Mouse (Mus musculus) thymus, postnatal 14 days (tissue): Measurements from ENCODE around the gene Pard3.
A peak's percentile ranks its signal among the peaks of the same experiment; 100 is the strongest.

Source experiments
- DNase-seq: peaks from one replicate; pipeline ENCODE4 v3.0.0; 2021

Pard3 gene

DNA sequence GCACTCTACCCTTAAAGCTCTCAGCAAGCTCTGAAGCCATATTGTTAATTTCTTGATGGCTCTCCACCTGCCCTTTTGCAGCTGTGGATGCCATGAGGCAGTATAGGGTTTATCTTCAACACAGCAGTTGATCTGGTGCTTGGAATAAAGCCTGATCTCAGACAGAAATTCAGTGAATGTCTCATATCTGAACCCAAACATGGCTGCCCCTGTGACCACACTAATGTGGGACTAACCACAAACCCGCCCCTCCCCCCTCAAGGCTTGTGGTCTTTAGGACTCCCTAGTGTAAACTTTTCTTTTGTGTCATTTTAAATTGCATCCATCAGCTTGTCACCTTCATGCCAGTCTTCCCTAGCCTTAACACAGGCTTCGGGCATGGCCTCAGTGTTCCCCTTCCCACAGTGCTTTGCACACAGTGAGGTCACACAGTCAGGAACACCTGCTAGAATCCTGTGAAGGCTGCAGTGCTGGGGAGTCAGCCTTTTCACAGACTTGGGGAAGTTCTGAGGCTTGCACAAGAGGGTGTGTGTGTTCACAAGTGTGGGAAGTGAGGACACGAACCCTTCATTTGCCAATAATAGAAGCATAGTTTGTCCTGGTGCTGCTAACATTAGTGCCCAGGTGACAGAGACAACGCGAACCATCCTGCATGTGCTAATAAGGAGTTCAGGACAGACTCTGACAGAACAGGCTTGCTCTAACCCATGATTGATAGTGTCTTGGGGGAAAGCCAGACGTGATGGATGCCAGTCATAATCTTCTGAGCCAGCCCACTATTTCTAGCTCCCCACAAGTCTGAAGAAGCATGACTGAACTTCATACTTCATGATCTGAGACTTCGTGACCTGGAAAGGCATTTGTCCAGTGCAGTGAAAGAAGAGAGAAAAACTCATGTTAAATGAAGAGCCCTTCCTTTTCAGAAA is 451.4 kb downstream of the Pard3 start:
- DNase-seq = peak; percentile 18

DNA sequence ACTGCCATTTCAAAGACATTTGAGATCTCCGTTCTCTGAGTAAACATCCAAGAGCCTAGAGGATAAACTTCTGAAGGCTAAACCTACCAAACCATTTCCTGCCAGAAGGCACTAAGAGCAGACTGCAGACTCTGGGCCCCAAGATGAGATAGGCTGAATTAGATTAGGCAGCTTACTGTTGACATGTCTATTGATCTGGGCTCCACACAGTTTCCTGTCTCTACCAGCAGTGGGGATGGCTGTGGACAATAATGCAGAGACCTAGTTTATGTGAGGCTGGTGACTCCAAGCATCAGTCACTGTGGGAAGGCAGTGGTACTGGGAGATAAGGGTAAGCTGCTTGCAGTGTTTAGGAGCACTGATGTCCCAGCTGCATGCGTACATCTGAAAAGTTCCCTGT is 452.4 kb downstream of the Pard3 start:
- DNase-seq = peak; percentile 38

DNA sequence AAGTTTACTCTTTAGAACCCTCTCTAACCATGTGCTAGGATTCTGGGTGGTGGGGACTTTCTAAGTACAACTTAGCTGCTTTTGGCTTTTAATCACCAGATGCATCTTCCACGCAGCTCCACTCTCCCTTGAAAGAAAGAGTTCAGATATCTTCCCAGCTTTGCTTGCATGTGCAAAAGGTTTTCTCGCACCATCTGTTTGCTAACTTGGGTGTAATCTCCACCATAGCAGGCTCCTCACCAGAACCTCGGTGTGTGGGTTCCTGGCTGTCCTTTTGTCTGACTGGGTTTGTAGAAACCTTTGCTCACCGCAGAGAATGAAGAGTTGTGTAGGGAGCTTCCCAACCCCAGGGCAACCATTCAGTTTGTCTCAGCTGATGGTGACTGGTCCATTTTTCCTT is 462.0 kb downstream of the Pard3 start:
- DNase-seq = no peak

DNA sequence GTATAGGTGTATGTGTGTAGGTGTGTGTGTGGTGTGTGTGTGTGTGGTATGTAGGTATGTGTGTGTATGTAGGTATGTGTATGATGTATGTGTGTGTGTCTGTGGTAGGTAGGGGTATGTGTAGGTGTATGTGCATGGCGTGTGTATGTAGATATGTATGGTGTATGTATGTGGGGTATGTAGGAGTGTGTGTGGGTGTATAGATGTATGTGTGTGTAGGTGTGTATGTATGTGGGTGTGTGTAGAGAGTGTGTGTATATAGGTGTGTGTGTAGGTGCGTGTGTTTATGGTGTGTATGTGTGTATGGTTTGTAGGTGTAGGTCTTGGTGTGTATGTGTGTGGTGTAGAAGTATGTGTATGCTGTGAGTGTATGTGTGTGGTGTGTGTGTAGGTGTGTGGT is 464.6 kb downstream of the Pard3 start:
- no peak for DNase-seq

DNA sequence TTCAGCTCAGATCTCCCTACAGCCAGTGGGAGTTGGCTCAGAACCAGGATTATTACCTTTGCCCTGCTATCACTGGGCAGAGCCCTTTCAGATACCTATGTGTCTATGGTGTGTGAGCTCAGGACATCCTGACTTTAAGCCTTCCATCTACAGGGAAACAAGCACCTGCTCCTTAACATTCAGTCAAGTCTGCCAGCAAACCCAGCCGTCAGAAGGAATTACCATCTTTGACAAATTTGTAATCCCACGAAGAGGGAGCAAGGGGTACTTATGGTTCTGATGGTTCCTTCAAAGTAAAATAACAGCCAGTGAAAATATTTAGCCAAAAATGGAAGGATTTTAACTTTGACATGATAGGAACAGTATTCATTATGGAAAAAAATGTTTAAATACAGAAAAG is 466.1 kb downstream of the Pard3 start:
- no peak for DNase-seq

- no peak for DNase-seq
Measured at GRCm38 (mm10) chr8:127531866-127532265, 468.2 kb downstream of the Pard3 start.

GRCm38 (mm10) chr8:127534789-127535188 is 471.1 kb downstream of the Pard3 start:
- no peak for DNase-seq

DNA sequence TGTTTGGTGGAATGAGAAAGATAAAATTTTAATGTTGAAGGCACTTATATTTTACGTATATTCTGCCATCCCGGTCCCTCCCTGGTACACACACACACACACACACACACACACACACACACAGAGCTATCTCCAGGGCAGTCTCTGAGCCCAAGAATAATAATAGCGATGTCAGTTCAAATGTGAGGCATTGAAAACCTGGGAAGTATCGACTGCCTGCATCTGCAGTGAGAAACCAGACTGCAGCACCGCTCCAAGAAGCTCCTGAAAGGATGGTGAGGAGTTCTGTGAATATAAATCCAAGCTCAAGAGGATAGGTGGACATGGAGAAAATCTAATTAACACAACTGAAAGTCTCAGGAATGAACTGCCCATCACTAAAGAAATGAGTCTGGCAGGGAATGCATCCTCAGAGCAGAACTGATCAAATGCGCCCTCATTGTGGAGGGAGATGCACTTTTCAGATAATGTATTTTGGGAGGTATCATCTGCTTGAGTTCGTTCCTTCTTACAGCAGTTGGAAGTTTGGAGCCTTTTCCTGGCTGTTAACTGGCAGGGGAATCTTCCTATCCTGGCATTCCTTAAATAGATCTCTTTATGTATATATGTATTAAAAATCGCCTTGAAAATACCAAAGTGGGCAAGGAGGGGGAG is 471.6 kb downstream of the Pard3 start:
- no peak for DNase-seq

GRCm38 (mm10) chr8:127535846-127536220 is 472.1 kb downstream of the Pard3 start:
- no peak for DNase-seq

- no peak for DNase-seq
Measured at GRCm38 (mm10) chr8:127539803-127540202, 476.1 kb downstream of the Pard3 start.

- DNase-seq = no peak
Measured at GRCm38 (mm10) chr8:127540273-127540672, 476.6 kb downstream of the Pard3 start.

DNA sequence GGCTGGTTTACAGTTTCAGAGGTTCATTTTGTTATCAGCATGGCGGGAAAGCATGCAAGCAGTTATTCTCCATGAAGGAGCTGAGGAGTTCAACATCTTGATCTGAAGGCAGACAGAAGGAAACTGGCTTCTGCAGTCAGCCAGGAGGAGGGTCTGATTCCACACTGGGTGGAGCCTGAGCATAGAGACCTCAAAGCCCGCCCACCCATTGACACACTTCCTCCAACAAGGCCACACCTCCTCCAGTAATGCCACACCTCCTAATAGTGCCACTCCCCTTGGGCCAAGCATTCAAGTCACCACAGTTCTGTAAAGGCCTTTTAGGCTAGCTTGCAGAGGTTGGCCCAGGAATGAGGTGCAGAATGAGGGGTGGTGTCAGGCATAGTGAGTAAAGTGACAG is 478.5 kb downstream of the Pard3 start:
- DNase-seq = peak; percentile 5

- no peak for DNase-seq
Measured at GRCm38 (mm10) chr8:127543676-127544075, 480.0 kb downstream of the Pard3 start.

GRCm38 (mm10) chr8:127546161-127546560 is 482.5 kb downstream of the Pard3 start:
- DNase-seq = no peak

GRCm38 (mm10) chr8:127550928-127551327 is 487.2 kb downstream of the Pard3 start:
- DNase-seq = no peak

DNA sequence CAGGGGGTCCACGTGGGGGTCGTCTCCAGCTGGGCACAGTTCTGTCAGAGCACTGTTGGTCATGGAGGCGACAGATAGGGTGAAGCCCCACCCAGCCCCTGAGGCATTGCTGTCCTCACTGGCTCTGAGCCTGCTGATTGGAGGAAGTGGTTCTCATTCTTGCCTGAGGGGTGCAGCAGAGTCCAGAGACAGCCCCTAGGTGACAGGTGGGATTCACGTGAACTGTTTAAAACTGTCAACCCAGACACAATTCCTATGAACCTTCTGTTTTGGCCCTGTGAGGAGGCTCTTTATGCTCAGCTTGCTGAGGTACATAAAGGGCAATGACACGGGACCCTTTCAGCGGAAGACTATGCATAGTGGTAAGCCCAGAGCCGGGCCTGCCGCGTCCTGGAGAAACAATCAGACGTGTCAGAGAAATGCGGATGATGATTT is 488.5 kb downstream of the Pard3 start:
- DNase-seq = peak; percentile 28

GRCm38 (mm10) chr8:127552836-127553235 is 489.1 kb downstream of the Pard3 start:
- DNase-seq = no peak

- no peak for DNase-seq
Measured at GRCm38 (mm10) chr8:127553582-127553981, 489.9 kb downstream of the Pard3 start.

DNA sequence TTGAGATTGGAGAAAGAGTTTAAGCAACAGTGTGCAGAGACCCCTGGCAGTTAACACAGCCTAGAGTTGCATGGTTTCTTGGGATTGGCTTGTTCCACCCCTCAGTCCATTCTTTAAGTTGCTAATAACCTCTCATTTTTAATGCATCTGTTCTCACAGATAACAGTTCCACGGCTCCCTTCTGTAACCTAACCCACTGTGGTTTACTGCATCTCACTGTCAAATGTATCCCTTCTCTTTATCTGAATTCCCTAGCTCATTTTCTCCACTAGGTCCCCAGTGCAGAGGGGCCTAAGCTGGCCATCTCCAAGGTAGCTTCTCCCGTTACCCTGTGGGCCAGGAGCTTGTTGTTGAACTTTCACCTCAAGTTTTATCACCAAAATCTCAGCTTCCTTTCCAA is 492.1 kb downstream of the Pard3 start:
- DNase-seq = no peak

GRCm38 (mm10) chr8:127556964-127557363 is 493.3 kb downstream of the Pard3 start:
- no peak for DNase-seq

DNA sequence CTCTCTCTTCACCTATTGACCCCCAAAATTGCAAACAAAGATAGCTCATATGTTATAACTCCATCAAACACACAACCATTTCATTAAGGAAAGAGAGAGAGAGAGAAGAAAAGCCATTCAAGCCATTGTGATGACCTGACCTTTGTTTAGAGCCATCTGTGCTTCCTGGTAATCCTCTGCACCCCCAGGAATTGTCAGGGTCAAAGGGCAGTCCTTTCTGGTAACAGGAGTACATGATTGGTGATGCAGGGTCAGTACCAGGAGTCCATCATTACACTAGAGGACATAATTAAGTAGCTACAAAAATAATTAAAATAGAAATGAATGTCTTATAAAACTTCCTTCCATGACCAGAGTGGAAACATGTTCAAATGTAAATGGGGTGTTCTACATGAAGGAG is 493.9 kb downstream of the Pard3 start:
- DNase-seq = no peak

DNA sequence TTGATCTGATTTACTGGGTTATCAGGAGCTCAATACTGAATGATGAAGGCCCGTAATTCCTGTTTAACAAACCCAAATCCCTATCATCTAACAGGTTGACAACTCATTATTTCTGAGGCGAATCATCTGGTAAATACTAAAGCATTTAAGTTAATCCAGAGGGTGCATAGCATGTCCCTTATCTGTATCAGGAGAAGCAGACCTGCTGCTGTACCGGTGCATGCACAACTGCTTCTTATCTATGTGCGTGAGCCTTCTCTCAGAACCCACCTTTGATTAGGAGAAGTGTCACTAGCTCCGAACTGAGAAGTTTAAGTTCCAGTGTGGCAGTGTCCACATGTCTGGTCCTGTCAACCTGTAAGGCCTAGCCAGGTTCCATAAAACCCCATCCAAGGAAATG is 499.9 kb downstream of the Pard3 start:
- DNase-seq = no peak

GRCm38 (mm10) chr8:127564426-127564825 is 500.7 kb downstream of the Pard3 start:
- DNase-seq = no peak

DNA sequence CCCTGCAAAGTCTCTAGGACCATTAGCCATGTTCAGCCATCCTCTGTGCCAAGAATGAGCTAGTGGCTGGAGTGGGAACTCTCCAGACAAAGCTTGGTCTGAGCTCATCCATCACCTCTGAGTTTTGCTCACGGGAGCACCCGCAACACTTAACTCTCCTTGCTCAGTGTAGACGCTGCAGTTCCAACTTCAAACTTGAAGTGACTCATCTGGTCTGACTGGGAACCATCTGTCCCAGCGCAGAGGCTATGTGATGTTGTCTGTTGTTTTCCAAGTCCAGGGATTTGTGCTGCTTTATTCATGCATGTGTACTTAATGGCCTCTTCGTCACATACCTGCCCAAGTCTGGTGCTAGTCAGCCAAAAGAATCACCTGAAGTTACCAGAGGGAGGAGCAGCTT is 505.5 kb downstream of the Pard3 start:
- no peak for DNase-seq
